Mouse (Mus musculus) liver, embryonic 16.5 days (tissue): ENCODE data around the gene Olfr1221. TPM values are rescaled to one million over a fixed set of nuclear protein-coding genes. Genes with fewer than 3 reads are reported as not detected.
"Not testable (repeated sequence)": the region's sequence is repeated elsewhere in the genome, so short reads cannot be mapped to it uniquely, and the experiment has no call there.

ENCODE experiments used
- ATAC-seq: fragments of 200-750 bp; cut with Nextera tagmentation; 2 replicates; pipeline ENCODE4 v1.8.0; 2017; ENCODE audit warnings: low read depth, mild to moderate bottlenecking, moderate number of reproducible peaks, moderate library complexity
- H3K27ac ChIP-seq: fragments of 300-500 bp; sonication (generic); 2 replicates; pipeline ENCODE4 v1.5.1; 2014; ENCODE audit warnings: mild to moderate bottlenecking, low read length
- H3K27me3 ChIP-seq: fragments of 300-500 bp; sonication (generic); 2 replicates; pipeline ENCODE4 v1.6.1; 2014; ENCODE audit warnings: low read depth, low read length, mixed read lengths; ENCODE audit not compliant: control insufficient read depth, insufficient read depth
- H3K36me3 ChIP-seq: fragments of 300-500 bp; sonication (generic); 2 replicates; pipeline ENCODE4 v1.6.1; 2014; ENCODE audit warnings: mild to moderate bottlenecking; ENCODE audit not compliant: control insufficient read depth, insufficient read depth
- H3K4me1 ChIP-seq: fragments of 300-500 bp; sonication (generic); 2 replicates; pipeline ENCODE4 v1.6.1; 2014; ENCODE audit warnings: low read depth, low read length, mixed read lengths; ENCODE audit not compliant: control insufficient read depth
- H3K4me2 ChIP-seq: fragments of 300-500 bp; sonication (generic); 2 replicates; pipeline ENCODE4 v1.6.1; 2014; ENCODE audit warnings: low read depth, low read length, mixed read lengths
- H3K4me3 ChIP-seq: fragments of 300-500 bp; sonication (generic); 2 replicates; pipeline ENCODE4 v1.5.1; 2014; ENCODE audit warnings: low read depth, mild to moderate bottlenecking, low read length
- H3K9ac ChIP-seq: fragments of 300-500 bp; sonication (generic); 2 replicates; pipeline ENCODE4 v1.6.1; 2014; ENCODE audit warnings: low read depth, low read length
- H3K9me3 ChIP-seq: fragments of 300-500 bp; sonication (generic); replicated peaks from 2 replicates; pipeline ENCODE4 v1.6.1; 2016; ENCODE audit warnings: low read length; ENCODE audit not compliant: control insufficient read depth
- WGBS: fragments of 180-500 bp; shearing (Covaris S2); extraction: QIAGEN DNeasy Blood & Tissue Kit; methylation state at CpG from one replicate; pipeline ENCODE4 v1.1.7; 2014; ENCODE audit not compliant: insufficient replicate concordance; 5-methylcytosine and 5-hydroxymethylcytosine counted together
- polyA plus RNA-seq: library from polyadenylated mRNA; unstranded; fragments of >200 nt; fragmentation: Nextera tagmentation; extraction: Ambion mirVana; gene quantifications from 2 replicates; pipeline ENCODE4 v1.2.1, GENCODE M21; 2015

Gene Olfr1221
- polyA plus RNA-seq = not detected in 2 replicates

DNA sequence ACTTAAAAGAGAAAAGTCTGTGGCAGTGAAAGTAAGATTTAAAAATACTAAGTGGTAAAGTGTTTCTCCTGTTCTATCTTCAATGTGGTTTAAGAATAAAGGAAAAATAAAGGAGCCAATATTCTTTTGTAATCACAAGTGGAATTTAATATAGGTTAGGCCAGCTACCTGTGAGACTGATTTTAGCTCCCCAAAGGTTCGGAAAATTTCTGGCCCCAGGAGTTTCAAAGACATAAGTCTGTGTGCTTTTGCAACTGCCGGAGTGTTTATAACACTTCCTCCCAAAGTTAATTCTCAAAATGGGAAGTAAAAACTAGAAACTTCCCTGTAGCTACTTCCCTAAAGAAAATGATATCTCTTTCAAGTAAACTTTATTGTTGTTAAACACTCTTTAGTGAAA is at the start of gene Olfr1221:
TSS of gene Olfr1221 (minus strand) at position 101 of the 400 bp plus-strand sequence.
- Histone ChIP-seq H3K4me3 (no peak within 1 kb of the TSS), H3K4me2 (no peak within 1 kb of the TSS), H3K36me3 (no peaks in the 10 kb centered on the region), H3K4me1 (no peaks in the 10 kb centered on the region), H3K27me3 (no peaks in the 10 kb centered on the region), H3K27ac (no peak within 1 kb of the TSS), H3K9ac (no peak within 1 kb of the TSS), H3K9me3 (no peaks in the 10 kb centered on the region)
- WGBS = 29% methylated on average over 2 of the region's 2 CpGs
- no peak for ATAC-seq

DNA sequence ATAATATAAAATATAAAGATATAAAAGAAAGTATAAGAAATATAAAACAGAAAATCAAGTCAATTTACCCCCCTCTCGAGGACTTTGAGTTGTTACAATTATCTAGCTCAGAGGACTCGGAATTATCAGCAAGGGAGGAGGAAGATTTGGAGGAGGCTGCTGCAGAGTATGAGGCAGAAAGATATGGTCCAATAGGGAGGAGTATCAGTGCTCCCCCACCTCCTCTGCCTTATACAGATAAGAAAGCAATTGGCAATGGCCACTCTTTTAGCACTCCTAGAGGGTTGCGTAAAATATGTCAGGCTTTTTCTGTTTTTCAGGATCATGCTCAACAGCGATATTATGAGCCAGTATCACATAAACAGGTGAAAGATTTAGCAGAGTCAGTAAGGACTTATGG is 47.6 kb upstream of the Olfr1221 start:
- H3K36me3 ChIP-seq, H3K4me3 ChIP-seq, H3K9me3 ChIP-seq, H3K27me3 ChIP-seq, H3K4me2 ChIP-seq, H3K4me1 ChIP-seq, ATAC-seq, H3K27ac ChIP-seq, H3K9ac ChIP-seq: not testable (repeated sequence)
- WGBS = 62% methylated on average over 4 of the region's 4 CpGs

DNA sequence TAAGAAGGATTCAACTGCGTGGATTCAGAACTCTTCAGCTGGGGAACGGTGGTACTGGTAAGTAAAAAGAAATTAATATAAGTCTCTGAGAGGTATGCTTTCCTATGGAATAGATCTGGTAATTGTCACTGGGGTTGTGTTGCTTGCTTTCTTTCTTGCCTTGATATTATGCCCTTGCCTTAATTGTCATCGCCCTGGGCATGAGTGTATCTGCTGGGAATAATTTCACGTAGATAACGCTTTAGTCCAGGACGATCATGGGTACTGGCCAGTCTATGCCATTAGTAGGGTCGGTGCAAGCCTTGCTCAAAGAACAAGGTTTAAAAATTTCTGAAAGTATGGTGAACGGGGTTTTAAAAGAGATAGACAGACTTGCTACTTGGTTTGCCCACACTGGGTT is 46.9 kb upstream of the Olfr1221 start, which contains the start of gene Olfr1224-ps1:
TSS of gene Olfr1224-ps1 (minus strand) at position 101 of the 400 bp plus-strand sequence.
- not testable (repeated sequence) for H3K9ac ChIP-seq, H3K4me1 ChIP-seq, ATAC-seq, H3K36me3 ChIP-seq, H3K4me3 ChIP-seq, H3K9me3 ChIP-seq, H3K27me3 ChIP-seq, H3K4me2 ChIP-seq, H3K27ac ChIP-seq
- WGBS = 78% methylated on average over 8 of the region's 8 CpGs

DNA sequence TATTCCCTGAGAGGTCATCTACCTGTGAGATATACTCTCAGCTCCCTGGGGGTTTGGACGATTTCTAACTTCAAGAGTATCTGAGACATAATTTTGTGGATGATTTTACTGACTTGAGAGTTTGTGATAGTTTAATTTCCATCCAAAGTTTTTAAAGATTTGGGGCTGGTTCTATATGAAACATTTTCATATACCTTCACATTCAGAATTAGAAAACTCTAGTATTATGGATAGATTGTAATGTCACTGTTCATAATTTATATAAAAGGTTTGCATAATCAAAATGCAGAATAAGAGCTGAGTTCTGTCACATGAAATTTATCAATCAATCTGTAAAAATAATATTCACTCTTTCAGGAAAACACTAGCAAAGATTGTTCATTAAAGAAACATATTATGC is 34.4 kb upstream of the Olfr1221 start, which contains the start of gene Olfr1223:
TSS of gene Olfr1223 (minus strand) at position 101 of the 400 bp plus-strand sequence.
- Histone ChIP-seq H3K4me2 (no peak within 1 kb of the TSS), H3K36me3 (no peaks in the 10 kb centered on the region), H3K9me3 (no peaks in the 10 kb centered on the region), H3K27me3 (no peaks in the 10 kb centered on the region), H3K27ac (no peak within 1 kb of the TSS), H3K4me1 (no peaks in the 10 kb centered on the region), H3K9ac (no peak within 1 kb of the TSS), H3K4me3 (no peak within 1 kb of the TSS)
- 38% methylated on average over 1 of the region's 1 CpGs for WGBS
- no peak for ATAC-seq

DNA sequence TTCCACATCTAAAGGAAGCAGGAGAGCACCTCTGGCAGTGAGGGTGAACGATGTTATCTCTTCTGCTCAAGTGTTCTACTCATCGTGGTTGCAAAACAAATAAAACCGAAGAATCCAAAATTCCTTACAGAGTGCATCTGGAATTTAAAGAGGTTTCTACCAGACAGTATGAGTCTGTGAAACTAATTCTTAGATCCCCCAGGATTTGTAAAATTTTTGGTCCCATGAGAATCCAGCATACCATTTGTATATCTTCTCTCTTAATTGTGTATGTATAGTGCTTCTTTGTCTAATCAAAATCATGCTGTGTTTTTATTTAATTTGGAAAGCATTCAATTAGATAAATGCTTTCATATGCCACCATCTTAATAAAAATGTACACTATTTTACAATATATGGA is 15.9 kb upstream of the Olfr1221 start, which contains the start of gene Olfr1222:
TSS of gene Olfr1222 (minus strand) at position 101 of the 400 bp plus-strand sequence.
- H3K4me2 ChIP-seq = no peak within 1 kb of the TSS
- no peak within 1 kb of the TSS for H3K9ac ChIP-seq
- no peaks in the 10 kb centered on the region for H3K27me3 ChIP-seq
- 34% methylated on average over 3 of the region's 3 CpGs for WGBS
- no peak within 1 kb of the TSS for H3K27ac ChIP-seq
- no peak for ATAC-seq
- H3K4me3 ChIP-seq = no peak within 1 kb of the TSS
- H3K36me3 ChIP-seq = no peaks in the 10 kb centered on the region
- no peaks in the 10 kb centered on the region for H3K4me1 ChIP-seq
- no peaks in the 10 kb centered on the region for H3K9me3 ChIP-seq

DNA sequence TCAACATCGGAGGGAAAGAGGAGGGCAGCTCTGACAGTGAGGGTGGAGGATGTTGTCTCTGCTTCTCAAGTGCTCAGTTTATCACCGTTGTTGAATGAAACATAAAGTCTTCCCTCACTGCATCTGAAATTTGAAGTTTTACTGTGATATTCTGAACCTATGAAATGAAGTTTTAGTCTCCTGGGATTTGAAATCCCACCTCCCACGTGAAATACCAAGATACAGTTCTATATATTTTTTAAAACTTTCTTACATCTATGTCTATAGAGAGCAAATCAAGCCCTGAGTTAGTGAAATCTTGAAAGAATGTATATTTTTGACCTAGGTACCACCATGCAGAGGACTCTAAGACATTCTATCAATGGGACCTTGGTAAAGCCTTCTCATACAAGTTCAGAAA is 10.3 kb downstream of the Olfr1221 start, which contains the start of gene Olfr1220:
TSS of gene Olfr1220 (minus strand) at position 101 of the 400 bp plus-strand sequence.
- 58% methylated on average over 3 of the region's 3 CpGs for WGBS
- Histone ChIP-seq H3K27me3 (no peaks in the 10 kb centered on the region), H3K4me2 (no peak within 1 kb of the TSS), H3K9ac (no peak within 1 kb of the TSS), H3K36me3 (no peaks in the 10 kb centered on the region), H3K4me3 (no peak within 1 kb of the TSS), H3K9me3 (no peaks in the 10 kb centered on the region), H3K27ac (no peak within 1 kb of the TSS), H3K4me1 (no peaks in the 10 kb centered on the region)
- ATAC-seq = no peak

DNA sequence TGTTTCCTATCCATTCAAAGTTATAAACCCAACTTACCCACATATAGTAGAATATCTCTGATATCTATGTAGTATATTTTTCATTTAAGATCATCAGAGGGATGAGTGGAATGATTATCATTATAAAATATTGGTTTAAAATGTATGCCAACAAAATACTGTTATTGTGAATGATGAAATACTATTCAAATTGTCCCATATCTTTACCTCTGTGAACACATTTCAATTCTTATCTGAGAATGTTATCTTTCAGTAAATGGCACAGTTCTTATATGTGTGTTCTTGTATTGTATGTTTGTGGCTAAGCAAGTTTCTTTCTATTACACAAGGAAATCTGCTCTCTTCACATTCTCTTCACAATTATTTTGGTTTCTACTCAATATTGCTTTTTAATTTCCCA is 11.4 kb downstream of the Olfr1221 start:
- Histone ChIP-seq H3K4me2 (no peak overlapping the region), H3K36me3 (no peaks in the 10 kb centered on the region), H3K27ac (no peak overlapping the region), H3K9ac (no peak overlapping the region), H3K4me3 (no peak overlapping the region), H3K4me1 (no peaks in the 10 kb centered on the region), H3K9me3 (no peaks in the 10 kb centered on the region), H3K27me3 (no peaks in the 10 kb centered on the region)
- no peak for ATAC-seq

DNA sequence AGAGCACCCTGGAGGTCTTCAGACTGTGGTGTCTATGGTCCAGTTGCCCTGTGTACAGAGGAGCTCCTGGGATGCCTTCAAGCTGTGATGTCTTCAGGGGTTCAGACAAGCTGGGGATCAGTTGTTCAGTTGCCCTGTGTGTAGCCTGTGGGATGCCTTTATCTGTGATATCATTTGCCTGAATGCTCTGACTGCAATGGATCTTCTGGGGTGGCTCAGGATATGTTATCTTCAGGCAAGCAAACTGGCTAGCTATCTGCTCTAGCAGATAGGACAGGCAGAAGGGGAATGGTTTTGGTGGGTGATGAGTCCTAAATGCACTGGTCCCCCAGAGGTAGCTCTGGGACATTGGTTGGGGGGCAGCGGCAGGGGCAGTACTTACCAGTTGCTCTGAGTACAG is 23.2 kb downstream of the Olfr1221 start:
- WGBS = 79% methylated on average over 1 of the region's 1 CpGs

DNA sequence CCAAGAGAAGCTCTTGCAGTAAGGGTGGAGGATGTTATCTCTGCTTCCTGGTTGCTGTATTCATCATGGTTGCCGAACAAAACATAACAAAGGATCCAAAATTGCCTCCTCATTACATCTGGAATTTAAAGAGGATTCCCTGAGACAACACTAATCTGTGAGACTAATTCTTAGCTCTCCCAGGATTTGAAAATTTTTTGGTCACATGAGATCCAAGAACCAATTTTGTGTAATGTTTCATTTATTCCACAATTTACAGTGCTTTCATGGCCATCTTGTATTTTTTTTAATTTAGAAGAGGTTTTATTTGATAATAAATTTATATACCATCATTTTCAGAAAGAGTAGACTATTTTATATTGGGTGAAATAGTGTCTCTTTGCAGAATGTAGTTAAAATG is 33.7 kb downstream of the Olfr1221 start, which contains the start of gene Olfr1219:
TSS of gene Olfr1219 (minus strand) at position 101 of the 400 bp plus-strand sequence.
- Histone ChIP-seq H3K4me3 (no peak within 1 kb of the TSS), H3K9ac (no peak within 1 kb of the TSS), H3K27me3 (no peaks in the 10 kb centered on the region), H3K36me3 (no peaks in the 10 kb centered on the region), H3K4me2 (no peak within 1 kb of the TSS), H3K9me3 (no peaks in the 10 kb centered on the region), H3K27ac (no peak within 1 kb of the TSS), H3K4me1 (no peaks in the 10 kb centered on the region)
- WGBS = 46% methylated on average over 1 of the region's 1 CpGs
- ATAC-seq = no peak

More for the DNA sequence above, 23.2 kb downstream of the Olfr1221 start:
- Histone ChIP-seq H3K4me3 (no peak overlapping the region), H3K4me2 (no peak overlapping the region), H3K27ac (no peak overlapping the region), H3K4me1 (no peaks in the 10 kb centered on the region), H3K36me3 (no peaks in the 10 kb centered on the region), H3K27me3 (no peaks in the 10 kb centered on the region), H3K9ac (no peak overlapping the region), H3K9me3 (no peaks in the 10 kb centered on the region)
- ATAC-seq = no peak
